Mouse (Mus musculus): ENCODE data around the gene AL732309.1. TPM values are rescaled to one million over a fixed set of nuclear protein-coding genes. Genes with fewer than 3 reads are reported as not detected.

Gene AL732309.1
- total RNA-seq, 2 experiments from 2014 or later = 1.2 to 2.2 TPM

- intact Hi-C loops (cut with DNase I) = no loop called here
- DNase-seq = no peak
Measured at GRCm38 (mm10) chr2:25224492-25224765, 22.2 kb downstream of the AL732309.1 start, which contains the start of gene Tubb4b. Gene Tubb4b (minus strand): TSS chr2:25224702.

- intact Hi-C loops (cut with DNase I) = loop anchor here (1.0 kb wide), 1 partner anchor 12 kb away; no protein-coding TSS in a partner anchor
- DNase-seq = peak; percentile 79 to 83
Measured at GRCm38 (mm10) chr2:25223681-25224491, 22.8 kb downstream of the AL732309.1 start.

DNA sequence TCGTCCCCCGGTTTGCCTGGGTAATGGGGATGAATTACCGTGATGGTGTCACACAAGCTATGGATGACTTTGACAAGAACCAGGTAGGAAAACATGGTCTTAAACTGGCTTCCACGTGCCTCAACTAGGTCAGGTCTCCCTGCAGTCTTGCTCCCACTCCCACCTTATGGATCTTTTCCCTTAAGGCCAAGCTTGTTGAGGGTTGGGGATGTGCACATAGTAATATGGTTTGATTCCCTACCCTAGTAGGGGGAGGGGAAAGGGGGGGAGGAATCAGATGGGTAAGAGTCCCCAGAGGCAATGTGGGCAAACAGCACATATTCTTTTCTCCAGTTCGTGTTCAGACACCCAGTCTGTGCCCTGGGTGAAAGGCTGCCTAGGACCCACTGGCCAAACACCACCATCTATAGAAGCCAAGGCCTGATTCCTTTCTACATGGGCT, 25.3 kb downstream of the AL732309.1 start:
- intact Hi-C loops (cut with DNase I) = no loop called here
- no peak for DNase-seq

DNA sequence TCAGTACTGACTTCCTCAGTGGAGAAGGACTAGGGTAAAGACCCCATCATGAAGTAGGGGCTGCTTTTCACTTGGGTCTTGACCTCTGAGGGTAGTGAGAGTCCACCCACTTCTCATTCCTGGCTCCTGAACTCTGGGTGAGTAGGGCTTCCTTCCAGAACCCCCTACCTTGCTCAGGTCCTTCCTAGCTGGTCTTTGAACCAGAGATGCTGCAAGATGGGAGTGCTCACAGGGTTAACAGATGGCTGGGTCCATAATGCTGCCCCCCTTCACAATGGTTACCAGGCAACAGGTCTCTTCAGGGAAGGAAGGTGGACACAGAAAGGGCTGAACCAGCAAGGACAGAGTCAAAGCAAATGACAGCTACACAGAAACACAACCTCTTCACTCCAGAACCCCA, 28.2 kb downstream of the AL732309.1 start, which contains the start of gene Fam166a:
Fam166a (plus strand) TSS at position 301 of the 400 bp plus-strand sequence.
- intact Hi-C loops (cut with DNase I) = no loop called here
- no peak for DNase-seq

DNA sequence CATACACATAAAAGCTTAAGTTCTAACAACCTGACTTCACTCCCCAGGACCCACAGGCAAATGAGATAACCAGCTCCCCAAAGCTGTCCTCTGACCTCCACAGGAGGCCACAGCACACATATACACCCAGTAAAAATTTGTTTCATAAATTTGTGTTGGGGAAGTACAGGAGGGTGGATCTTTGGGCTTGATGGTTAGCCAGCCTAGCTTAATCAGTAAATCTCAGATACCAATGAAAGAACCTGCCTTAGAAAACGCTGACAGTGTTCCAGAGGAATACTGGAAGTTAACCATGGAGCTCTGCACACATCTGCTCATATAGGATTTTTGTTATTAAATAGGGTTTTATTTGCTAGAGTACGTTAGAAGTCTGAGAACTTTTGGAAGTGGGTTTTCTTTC, 29.0 kb downstream of the AL732309.1 start:
- intact Hi-C loops (cut with DNase I) = no loop called here
- no peak for DNase-seq

DNA sequence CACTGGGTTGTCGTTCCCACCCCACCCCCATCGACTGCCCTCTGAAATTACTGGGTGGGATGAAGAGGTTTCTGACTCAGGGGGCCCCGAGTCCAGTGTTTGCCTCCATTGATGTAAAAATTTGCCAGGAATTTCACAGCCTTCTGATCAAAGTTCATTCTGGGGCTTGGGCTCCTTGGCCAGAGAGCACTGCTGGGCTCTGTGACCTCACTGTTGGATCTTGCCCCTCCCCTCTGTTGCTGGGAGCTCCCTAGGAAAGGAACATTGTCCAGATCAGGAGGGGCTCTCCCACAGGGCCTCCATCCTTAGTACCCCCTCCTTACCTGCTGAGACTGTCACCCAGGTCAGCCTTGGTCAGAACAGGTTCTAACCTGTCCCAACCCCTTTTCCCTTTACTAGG, 32.2 kb downstream of the AL732309.1 start, which contains the start of gene Stpg3:
Stpg3 (minus strand) TSS at position 194 of the 400 bp plus-strand sequence.
- intact Hi-C loops (cut with DNase I) = no loop called here
- DNase-seq = no peak

DNA sequence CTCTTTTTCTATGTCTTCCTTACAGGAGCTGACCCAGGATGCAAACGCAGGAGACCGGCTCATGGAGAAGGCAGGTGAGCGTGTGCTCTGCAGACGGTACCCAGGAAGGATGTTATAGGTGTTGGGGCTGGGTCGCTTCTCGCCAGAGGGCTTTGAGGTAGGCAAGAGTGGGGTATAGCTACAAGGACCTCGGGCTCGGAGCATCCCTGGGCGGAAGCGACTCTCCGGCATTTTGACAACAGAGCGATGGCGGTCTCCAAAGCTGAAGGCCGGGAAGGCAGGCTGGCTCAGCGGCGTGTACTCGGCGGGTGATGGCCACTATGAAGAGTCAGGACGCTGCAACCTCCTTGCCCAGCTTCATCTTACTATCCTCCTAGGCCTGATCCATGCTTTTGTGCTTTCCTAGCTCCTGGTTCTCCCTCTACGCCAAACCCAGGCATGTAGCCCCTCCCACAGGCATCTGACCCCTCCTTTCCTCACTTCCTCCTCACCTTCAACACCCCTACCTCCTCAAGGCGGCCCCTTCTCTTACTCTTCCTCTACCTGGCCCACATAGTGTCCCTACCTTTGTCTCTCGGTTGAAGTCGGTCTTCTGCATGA, 33.3 kb downstream of the AL732309.1 start:
- intact Hi-C loops (cut with DNase I) = no loop called here

GRCm38 (mm10) chr2:25211121-25211670, 35.5 kb downstream of the AL732309.1 start, which contains the start of gene Nelfb:
Gene Nelfb (minus strand): TSS chr2:25211489.
- intact Hi-C loops (cut with DNase I) = no loop called here
- peak; percentile 88 to 93 for DNase-seq

More for the DNA sequence above, 33.3 kb downstream of the AL732309.1 start:
- no peak for DNase-seq

DNA sequence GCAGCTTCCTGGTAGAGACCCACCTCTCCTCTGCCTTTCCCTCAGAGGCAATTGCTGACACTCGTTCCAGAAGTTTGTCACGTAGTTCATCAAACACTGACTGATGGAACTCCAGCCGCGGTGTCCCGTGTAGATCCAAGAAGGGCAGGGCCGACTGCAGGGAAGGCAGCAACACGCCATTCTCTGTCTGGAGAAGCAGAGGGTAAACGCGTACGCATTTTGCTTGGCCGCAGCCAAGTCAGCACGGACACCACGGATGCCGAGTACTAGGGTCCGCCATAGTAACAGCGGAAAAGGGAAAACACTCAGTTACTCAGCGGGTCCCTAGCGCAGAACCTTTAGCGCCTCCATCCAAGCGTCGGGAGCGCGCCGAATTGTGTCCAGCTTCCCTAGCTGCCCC, 36.0 kb downstream of the AL732309.1 start:
- no peak for DNase-seq
- intact Hi-C loops (cut with DNase I) = no loop called here

DNA sequence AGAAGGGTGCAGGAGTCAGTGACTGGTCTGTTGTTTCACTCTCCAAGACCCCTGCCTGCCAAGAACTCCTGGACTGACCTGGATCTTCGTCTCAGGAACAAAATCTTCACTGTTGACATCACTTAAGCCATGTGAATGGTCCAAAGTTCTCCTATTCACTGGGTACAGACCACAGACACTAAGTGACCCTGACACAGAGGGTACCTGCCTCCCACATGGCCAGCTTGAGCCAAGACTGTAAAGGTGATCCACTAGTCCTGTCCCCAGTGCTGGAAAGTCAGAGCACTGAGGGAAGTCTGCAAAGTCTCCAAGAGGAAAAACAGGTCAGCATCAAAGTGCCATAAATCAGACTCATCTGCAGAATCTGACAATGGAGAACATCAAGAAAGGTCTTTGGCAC, 39.1 kb downstream of the AL732309.1 start:
- no peak for DNase-seq
- intact Hi-C loops (cut with DNase I) = no loop called here

- no peak for DNase-seq
Measured at GRCm38 (mm10) chr2:25203631-25204214, 42.9 kb downstream of the AL732309.1 start.

GRCm38 (mm10) chr2:25200631-25201030, 46.0 kb downstream of the AL732309.1 start:
- DNase-seq = no peak
- intact Hi-C loops (cut with DNase I) = no loop called here

More at GRCm38 (mm10) chr2:25203631-25204214, 42.9 kb downstream of the AL732309.1 start:
- intact Hi-C loops (cut with DNase I) = no loop called here

GRCm38 (mm10) chr2:25197946-25198345, 48.7 kb downstream of the AL732309.1 start:
- intact Hi-C loops (cut with DNase I) = loop anchor here (5.0 kb wide), 2 partner anchors 74 to 134 kb away; partner anchors contain the start of genes Anapc2, Man1b1 and Ssna1
- no peak for DNase-seq

DNA sequence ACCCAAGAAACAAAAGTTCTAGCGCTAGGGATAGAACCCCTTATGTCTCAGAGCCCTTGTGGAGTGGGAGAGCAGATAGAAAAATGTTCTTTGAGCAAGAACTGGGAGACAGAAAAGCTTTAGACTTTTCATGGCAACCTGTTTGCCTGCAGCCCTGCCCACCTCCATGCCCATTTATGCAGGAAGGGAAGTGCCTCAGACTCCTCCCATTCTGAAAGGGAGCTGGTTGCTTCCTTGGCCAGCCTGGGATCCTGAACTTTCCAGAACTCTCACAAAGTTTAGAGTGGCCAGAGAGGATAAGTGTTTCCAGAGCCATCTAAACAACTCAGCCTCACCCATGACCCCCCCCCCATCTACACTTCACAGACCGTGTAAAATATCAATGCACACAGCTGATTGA, 49.5 kb downstream of the AL732309.1 start:
- intact Hi-C loops (cut with DNase I) = loop anchor here (5.0 kb wide), 2 partner anchors 75 to 135 kb away; partner anchors contain the start of genes Anapc2, Man1b1 and Ssna1
- DNase-seq = no peak

GRCm38 (mm10) chr2:25196172-25196954, 50.3 kb downstream of the AL732309.1 start, which contains the start of gene Tor4a:
Gene Tor4a (minus strand): TSS chr2:25196886.
- intact Hi-C loops (cut with DNase I) = loop anchor here (5.0 kb wide), 2 partner anchors 76 to 136 kb away; partner anchors contain the start of genes Anapc2, Man1b1 and Ssna1
- DNase-seq = peak; percentile 78 to 80

GRCm38 (mm10) chr2:25195211-25196156, 51.2 kb downstream of the AL732309.1 start:
- intact Hi-C loops (cut with DNase I) = loop anchor here (2.0 to 5.0 kb wide), 3 partner anchors 77 to 205 kb away; partner anchors contain the start of genes Anapc2, Man1b1 and Ssna1
- DNase-seq = peak; percentile 67 to 70
